Mouse (Mus musculus) left cerebral cortex, adult 2 months (tissue): Measurements from ENCODE around the gene C5ar2. TPM values are rescaled to one million over a fixed set of nuclear protein-coding genes. Genes with fewer than 3 reads are reported as not detected.

Experiments
- DNase-seq, 2 experiments: peaks; one replicate each; pipeline ENCODE4 v3.0.0; 2021 to 2022; ENCODE audit warnings: low spot score in 2 of 2, mixed read lengths in 1 of 2; ENCODE audit errors: extremely low spot score in 1 of 2
- H3K27ac ChIP-seq: fragments of 200-600 bp; 2 replicates; pipeline ENCODE4 v1.8.1; 2022
- H3K4me3 ChIP-seq: fragments of 200-600 bp; 2 replicates; pipeline ENCODE4 v1.8.1; 2022
- CTCF ChIP-seq: fragments of 200-600 bp; IDR thresholded peaks from 2 replicates; pipeline ENCODE4 v1.8.1; 2022; ENCODE audit warnings: antibody characterized with exemption, mild to moderate bottlenecking, moderate library complexity
- intact Hi-C: fragments of 180-260 bp; cut with DNase I; formaldehyde crosslinking; loops from one replicate; pipeline ENCODE4 v1.15.1; 2025
- total RNA-seq, 2 experiments: library from RNA; stranded (reverse); gene quantifications; 2 replicates each; pipeline ENCODE4 v1.2.3; 2021

Gene C5ar2
- total RNA-seq, 2 experiments from 2014 or later = 0.42 to 0.54 TPM

DNA sequence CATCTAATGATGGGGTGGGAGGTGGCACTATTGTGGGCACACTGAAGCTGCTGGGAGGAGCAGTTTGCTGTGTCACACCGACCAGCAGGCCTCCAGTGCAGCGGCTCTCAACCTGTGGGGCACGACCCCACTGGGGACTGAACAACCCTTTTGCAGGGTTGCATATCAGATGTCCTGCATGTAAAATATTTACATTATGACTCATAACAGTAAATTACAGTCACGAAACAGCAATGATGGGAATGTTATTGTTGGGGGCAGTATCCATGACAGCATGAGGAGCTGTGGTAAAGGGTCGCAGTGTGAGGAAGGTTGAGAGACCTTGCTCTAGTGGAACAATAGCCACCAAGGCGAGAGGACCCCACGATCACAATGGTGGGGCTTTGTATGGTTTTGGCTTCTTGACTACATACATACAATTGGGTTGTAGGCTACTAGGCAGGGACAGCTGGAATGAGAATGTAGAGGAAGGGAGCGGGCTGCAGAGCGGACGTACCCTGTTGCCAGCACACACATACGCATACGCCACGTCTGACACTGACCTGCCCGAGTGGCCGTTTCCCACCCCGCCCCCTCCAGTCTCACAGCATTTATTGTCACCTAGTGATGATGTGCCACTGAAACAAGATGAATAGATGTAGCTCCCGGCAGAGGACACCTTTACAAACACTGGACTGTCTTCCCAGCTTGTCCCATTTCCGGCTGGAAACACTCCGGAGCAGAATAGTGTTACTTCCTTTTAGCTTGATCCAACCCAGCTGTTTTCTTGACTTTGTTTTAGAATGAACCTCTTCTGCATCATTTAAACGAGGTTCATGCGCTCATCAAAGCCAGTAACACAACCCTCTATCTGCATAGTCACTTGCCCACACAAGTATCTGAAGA lies 34.9 kb downstream of the C5ar2 start:
- Histone ChIP-seq H3K27ac (no peak overlapping the region), H3K4me3 (no peak overlapping the region)
- DNase-seq = no peak
- no peak for TF ChIP-seq CTCF
- intact Hi-C loops = no loop called here

DNA sequence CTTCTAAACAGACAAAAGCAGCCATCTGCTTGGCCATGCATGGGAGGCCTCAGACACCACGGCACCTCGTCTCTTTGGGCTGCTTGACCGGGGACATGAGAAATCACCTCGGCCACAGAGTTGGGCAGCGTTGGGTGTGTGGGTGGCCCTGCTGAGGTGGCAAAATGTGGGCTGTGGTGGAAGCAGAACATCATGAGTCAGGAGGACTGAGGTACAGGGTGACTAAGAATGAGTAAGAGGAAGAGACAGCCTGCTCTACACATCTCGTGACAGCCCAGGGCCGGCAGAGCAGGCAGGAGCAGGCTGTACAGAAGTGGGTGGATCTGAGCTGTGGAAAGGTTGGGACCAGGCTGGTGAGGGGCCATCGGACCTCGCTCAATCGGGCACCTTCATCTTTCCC lies 36.5 kb downstream of the C5ar2 start:
- peak; percentile 45 to 67 for DNase-seq
- Histone ChIP-seq H3K4me3 (no peak overlapping the region), H3K27ac (peak overlapping the region; percentile 38)
- TF ChIP-seq CTCF = no peak
- intact Hi-C loops = no loop called here

DNA sequence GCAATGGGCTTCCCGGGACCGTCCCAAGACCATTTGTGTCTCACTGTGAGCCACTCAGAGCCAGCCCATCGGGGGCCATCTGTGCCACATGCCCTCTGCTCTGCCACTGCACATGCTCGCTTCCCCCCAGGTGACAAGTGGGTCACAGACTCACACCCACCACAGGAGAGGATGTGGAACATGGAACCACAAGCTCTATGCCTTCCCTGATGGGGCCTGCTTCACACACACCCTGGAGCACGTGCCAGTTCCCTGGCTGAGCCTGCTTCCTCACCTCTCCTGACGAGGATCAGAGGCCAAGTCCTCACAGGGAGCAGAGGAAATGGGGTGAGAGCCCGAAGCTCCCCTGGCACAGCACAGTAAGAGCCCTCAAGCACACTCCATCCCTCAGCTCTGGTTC lies 36.9 kb downstream of the C5ar2 start:
- no peak for TF ChIP-seq CTCF
- Histone ChIP-seq H3K27ac (peak overlapping the region; percentile 38), H3K4me3 (no peak overlapping the region)
- intact Hi-C loops = no loop called here
- no peak for DNase-seq

DNA sequence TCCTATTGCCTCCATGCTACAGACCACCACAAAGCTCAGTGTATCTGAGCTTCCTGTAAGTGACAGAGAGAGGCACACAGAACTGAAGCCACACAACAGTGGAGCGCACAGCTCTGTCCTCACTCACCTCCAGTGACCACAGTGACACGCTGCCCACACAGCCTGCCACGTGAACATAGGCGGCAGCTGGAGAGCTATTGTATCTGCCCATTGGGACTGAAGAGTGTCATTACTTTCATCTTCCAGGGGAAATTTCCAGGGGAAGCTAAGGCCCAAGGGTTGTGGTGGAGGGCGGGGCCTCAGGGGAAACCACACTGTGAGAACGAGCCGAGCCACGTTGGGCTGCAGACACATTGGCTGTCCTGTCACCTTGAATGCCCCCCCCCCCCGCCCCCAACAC lies 39.2 kb downstream of the C5ar2 start:
- no peak for TF ChIP-seq CTCF
- no peak for DNase-seq
- no peak overlapping the region for H3K27ac ChIP-seq
- intact Hi-C loops = no loop called here
- no peak overlapping the region for H3K4me3 ChIP-seq

DNA sequence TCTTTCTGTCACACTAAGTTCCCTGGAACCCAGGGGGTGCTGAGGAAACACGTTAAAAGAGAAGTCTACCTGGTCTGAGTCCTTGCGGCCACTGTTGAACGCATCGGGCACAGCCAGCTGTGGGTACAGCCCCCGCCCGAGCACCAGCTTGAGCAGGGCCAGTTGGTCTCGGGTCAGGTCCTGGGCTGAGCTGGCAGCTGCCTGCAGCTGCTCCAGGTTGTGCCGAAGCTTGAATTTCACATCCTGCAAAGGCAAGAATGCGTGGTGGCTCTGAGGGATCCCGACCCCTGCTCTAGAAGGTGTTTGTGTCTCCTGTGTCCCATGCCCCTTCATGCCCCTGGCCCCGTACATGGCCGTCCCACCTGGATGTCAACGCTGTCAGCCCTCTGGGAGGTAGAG lies 40.5 kb downstream of the C5ar2 start:
- Histone ChIP-seq H3K4me3 (no peak overlapping the region), H3K27ac (no peak overlapping the region)
- DNase-seq = no peak
- intact Hi-C loops = no loop called here
- no peak for TF ChIP-seq CTCF

DNA sequence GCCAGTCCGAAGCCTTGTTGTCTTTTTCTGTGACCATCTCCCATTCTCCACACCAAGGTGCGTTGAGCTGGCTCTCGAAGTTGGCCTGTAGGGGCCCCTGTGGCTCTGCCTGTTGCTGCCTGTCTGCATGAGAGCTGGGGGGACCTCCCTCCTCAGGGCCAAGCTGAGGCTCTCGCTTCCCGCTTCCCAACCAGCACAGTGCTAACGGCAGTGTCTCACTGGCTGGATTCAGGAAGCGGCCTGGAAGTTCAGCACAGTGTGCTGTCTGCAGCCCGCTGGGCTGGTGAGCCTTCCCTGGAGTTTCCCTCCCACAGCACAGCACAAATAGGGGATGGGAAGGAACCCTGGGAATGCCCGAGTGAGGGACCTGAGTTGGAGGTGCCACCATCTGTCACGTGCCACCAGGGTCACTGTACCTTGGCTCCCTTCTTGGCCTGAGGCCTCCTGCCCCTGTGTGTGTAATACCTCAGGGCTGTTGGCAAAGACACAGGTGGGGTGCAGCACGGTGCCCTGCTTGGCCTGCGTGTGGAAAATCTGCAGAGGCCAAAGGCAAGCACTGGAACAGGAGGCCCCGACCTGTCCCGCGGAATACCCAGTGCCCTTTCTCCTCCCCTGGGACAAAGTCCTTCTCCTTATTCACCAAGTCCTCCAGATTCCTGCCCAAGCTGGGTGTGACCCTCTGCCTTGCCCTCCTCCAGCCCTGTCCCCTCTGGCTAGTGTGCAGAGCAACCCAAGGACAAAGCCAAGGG lies 41.0 kb downstream of the C5ar2 start:
- H3K27ac ChIP-seq = no peak overlapping the region
- DNase-seq = no peak
- intact Hi-C loops = no loop called here
- H3K4me3 ChIP-seq = no peak overlapping the region
- TF ChIP-seq CTCF = no peak

DNA sequence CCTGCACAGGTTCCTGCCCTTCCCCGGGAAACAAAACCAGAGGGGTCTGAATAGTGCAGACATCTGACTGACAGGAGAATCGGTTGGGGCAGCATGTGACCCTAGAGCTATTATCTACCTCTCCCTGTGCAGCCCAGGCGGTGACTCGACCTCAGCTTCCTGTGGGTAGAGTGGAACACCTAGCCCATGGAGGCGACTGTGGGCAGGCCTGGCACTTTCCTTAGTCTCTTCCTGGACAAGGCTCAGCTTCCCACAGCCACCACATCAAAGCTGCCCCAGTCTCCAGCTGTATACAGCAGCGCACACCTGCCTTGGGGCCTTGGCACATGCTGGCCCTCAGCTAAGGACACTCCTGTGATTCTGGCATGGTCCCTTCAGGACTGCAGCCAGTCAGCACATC lies 42.8 kb downstream of the C5ar2 start:
- no peak for DNase-seq
- Histone ChIP-seq H3K27ac (no peak overlapping the region), H3K4me3 (no peak overlapping the region)
- intact Hi-C loops = no loop called here
- TF ChIP-seq CTCF = no peak

DNA sequence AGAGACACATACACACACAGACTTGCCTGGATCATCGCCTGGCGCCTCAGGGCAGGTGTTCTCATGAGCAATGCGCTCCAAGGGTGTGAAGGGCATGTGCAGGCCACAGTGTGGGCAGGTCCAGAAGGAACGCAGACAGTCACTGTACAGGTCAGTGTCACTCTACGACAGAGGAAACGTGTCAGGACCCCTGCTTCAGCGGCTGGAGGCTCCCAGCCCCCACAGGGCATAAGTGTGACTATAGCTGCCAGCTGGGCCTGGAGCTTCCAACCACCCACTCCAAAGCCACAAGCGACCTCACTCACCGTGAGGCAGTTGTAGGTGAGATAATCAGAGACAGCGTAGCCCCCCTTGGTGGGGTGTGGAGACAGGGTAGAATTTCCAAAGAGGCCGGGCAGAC lies 45.4 kb downstream of the C5ar2 start:
- Histone ChIP-seq H3K4me3 (no peak overlapping the region), H3K27ac (no peak overlapping the region)
- no peak for TF ChIP-seq CTCF
- intact Hi-C loops = loop anchor here (10.0 kb wide), 1 partner anchor 176 kb away; no protein-coding TSS in a partner anchor
- no peak for DNase-seq

DNA sequence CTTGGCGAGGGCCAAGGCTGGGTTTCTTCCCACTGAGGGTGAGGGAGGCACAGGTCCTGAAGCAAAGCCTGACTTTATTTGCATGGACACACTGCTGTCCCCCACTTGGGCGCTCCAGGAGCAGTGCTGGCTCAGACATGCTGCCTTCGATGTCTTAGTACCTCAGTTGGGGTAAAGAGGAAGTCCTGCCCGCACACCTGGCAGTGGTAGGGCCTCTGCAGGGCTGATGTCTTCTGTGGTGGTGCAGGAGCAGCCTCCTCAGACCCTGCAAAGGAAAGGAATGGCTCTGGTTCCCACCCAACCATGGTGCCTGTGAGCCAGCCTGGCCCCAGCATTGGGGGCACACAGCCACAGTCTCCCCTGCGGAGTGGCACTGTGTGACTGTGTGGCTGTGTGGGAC lies 46.8 kb downstream of the C5ar2 start:
- no peak for TF ChIP-seq CTCF
- intact Hi-C loops = loop anchor here (10.0 kb wide), 1 partner anchor 178 kb away; no protein-coding TSS in a partner anchor

DNA sequence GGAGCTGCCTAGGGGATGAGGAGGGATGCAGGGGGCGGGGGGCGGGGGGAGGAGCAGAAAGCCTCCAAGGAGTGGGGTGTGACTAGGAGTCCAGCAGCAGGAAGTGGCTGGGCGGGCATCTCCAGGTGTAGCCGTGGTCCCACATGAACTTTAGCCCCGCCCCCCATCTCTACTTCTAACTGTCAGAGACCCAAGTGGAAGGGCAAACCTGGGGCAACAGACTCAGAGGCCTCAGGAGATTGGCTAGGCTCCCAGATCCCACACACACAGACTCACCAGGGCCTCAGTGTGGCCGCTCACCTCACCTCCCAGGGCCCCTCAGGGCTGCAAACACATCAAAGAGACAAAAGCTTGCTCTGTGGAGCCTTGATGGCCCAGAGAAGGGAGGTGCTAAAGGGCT lies 47.3 kb downstream of the C5ar2 start:
- no peak for TF ChIP-seq CTCF
- Histone ChIP-seq H3K4me3 (no peak overlapping the region), H3K27ac (no peak overlapping the region)
- no peak for DNase-seq
- intact Hi-C loops = loop anchor here (10.0 kb wide), 1 partner anchor 178 kb away; no protein-coding TSS in a partner anchor

More for the DNA sequence above, 46.8 kb downstream of the C5ar2 start:
- Histone ChIP-seq H3K27ac (no peak overlapping the region), H3K4me3 (no peak overlapping the region)
- no peak for DNase-seq

DNA sequence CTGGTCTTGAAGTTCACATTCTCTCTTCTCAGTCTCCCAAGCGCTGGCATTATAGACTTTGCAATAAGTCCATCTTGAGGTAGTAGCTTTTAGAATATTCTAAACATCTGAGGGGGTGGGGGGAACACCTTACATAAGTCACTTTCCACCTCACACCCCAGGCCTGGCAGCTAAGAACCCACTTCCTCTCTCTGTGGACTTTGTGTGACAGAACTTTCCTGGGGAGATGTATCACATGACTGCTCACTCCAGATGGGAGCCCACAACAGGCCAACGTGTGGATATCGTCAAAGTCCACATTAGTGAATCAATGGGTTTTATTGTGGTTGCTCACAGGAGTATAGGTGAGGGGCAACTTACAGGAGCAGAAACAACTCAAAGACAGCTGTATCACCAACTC lies 50.3 kb downstream of the C5ar2 start:
- no peak for DNase-seq
- intact Hi-C loops = loop anchor here (10.0 kb wide), 1 partner anchor 181 kb away; no protein-coding TSS in a partner anchor
- H3K4me3 ChIP-seq = no peak overlapping the region
- TF ChIP-seq CTCF = no peak
- H3K27ac ChIP-seq = no peak overlapping the region

DNA sequence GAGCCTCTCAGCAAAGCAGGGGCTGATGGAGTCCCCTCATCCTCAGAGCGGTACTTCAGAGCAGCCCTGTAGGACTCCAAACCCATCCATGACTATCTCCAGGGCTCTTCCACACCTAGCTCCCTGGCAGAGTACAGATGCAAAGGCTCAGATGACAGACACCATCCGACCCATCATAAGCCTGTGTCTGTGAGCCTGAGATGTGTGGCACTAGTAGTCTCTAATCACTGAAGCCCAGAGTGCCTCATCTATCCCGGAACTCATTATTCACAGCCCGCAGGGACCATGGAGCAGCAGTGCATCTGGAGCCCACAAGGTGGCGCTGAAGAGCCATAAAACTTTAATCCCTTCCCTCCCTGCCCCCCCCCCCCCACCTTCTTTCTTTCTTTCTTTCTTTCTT lies 51.6 kb downstream of the C5ar2 start:
- peak; percentile 74 to 80 for DNase-seq
- peak; percentile 67 for TF ChIP-seq CTCF
- no peak overlapping the region for H3K4me3 ChIP-seq
- no peak overlapping the region for H3K27ac ChIP-seq
- intact Hi-C loops = loop anchor here (1.0 to 10.0 kb wide), 2 partner anchors 71 to 182 kb away; no protein-coding TSS in a partner anchor
